Mouse (Mus musculus) kidney, adult 2 months (tissue): Measurements from ENCODE around the gene Igdcc4. TPM values are rescaled to one million over a fixed set of nuclear protein-coding genes. Genes with fewer than 3 reads are reported as not detected.

Experiments used
- DNase-seq: peaks from one replicate; pipeline ENCODE4 v3.0.0; 2021
- H3K27ac ChIP-seq: fragments of 200-500 bp; 2 replicates; pipeline ENCODE4 v1.5.1; 2012; ENCODE audit warnings: low read depth, low read length, control low read depth, inconsistent platforms; ENCODE audit not compliant: insufficient read depth
- H3K27me3 ChIP-seq: fragments of 200-500 bp; replicated peaks from 2 replicates; pipeline ENCODE4 v1.6.1; 2012; ENCODE audit warnings: mild to moderate bottlenecking, moderate library complexity, low read length, inconsistent platforms; ENCODE audit not compliant: control insufficient read depth, insufficient read depth
- H3K36me3 ChIP-seq: fragments of 200-500 bp; 2 replicates; pipeline ENCODE4 v1.6.1; 2012; ENCODE audit warnings: mild to moderate bottlenecking, moderate library complexity, low read length, inconsistent platforms; ENCODE audit not compliant: control insufficient read depth, insufficient read depth
- H3K4me1 ChIP-seq: fragments of 200-500 bp; 2 replicates; pipeline ENCODE4 v1.6.1; 2011; ENCODE audit warnings: low read length; ENCODE audit not compliant: control insufficient read depth, insufficient read depth
- H3K4me3 ChIP-seq: fragments of 200-500 bp; 2 replicates; pipeline ENCODE4 v1.5.1; 2011; ENCODE audit warnings: mild to moderate bottlenecking, low read depth, low read length, control low read depth; ENCODE audit not compliant: insufficient read depth
- CTCF ChIP-seq: fragments of 200-500 bp; conservative IDR thresholded peaks from 2 replicates; pipeline ENCODE4 v1.5.1; 2011; ENCODE audit warnings: low read depth, mild to moderate bottlenecking, control low read depth, low read length, moderate library complexity, mixed read lengths; ENCODE audit not compliant: insufficient read depth, insufficient read length
- POLR2A ChIP-seq: fragments of 200-500 bp; IDR thresholded peaks from one replicate; pipeline ENCODE4 v1.6.1; 2011; ENCODE audit warnings: low read depth, low read length, control low read depth
- WGBS: fragments of 180-500 bp; shearing (Covaris S2); methylation state at CpG from one replicate; pipeline ENCODE4 v1.1.7; 2018; 5-methylcytosine and 5-hydroxymethylcytosine counted together
- polyA plus RNA-seq: library from polyadenylated mRNA; depleted of rRNA; stranded (reverse); fragments of >200 nt; gene quantifications from 2 replicates; pipeline ENCODE4 v1.2.3, GENCODE M21; 2012

Igdcc4 gene
- polyA plus RNA-seq, 1 experiment = 0.83 TPM

GRCm38 (mm10) chr9:65115891-65116290 lies 14.6 kb downstream of the Igdcc4 start:
- TF ChIP-seq CTCF (no peak), POLR2A (no peak)
- H3K27ac ChIP-seq = no peak overlapping the region
- 91% methylated on average over 2 of the region's 2 CpGs for WGBS
- H3K4me3 ChIP-seq = no peak overlapping the region
- no peak for DNase-seq
- H3K4me1 ChIP-seq = no peaks in the 10 kb centered on the region
- H3K27me3 ChIP-seq = no peaks in the 10 kb centered on the region
- H3K36me3 ChIP-seq = no peaks in the 10 kb centered on the region

GRCm38 (mm10) chr9:65117516-65117915 lies 16.2 kb downstream of the Igdcc4 start:
- 69% methylated on average over 2 of the region's 2 CpGs for WGBS
- H3K27me3 ChIP-seq = no peaks in the 10 kb centered on the region
- H3K4me1 ChIP-seq = no peaks in the 10 kb centered on the region
- H3K27ac ChIP-seq = no peak overlapping the region
- H3K4me3 ChIP-seq = no peak overlapping the region
- TF ChIP-seq POLR2A (no peak), CTCF (no peak)
- no peak for DNase-seq
- no peaks in the 10 kb centered on the region for H3K36me3 ChIP-seq

- WGBS = 13% methylated on average over 3 of the region's 3 CpGs
- no peaks in the 10 kb centered on the region; the same call in 1 of the 2 replicates for H3K27me3 ChIP-seq
- H3K4me3 ChIP-seq = no peak overlapping the region
- no peaks in the 10 kb centered on the region for H3K4me1 ChIP-seq
- no peak overlapping the region for H3K27ac ChIP-seq
- peak; percentile 64 for DNase-seq
- no peaks in the 10 kb centered on the region for H3K36me3 ChIP-seq
- TF ChIP-seq CTCF (peak; percentile 86), POLR2A (no peak)
These were observed 19.6 kb downstream of the Igdcc4 start for GRCm38 (mm10) chr9:65120935-65121334.

GRCm38 (mm10) chr9:65122545-65122944 lies 21.3 kb downstream of the Igdcc4 start:
- Histone ChIP-seq H3K4me1 (no peaks in the 10 kb centered on the region), H3K27me3 (no peaks in the 10 kb centered on the region; the same call in 1 of the 2 replicates), H3K27ac (no peak overlapping the region), H3K36me3 (no peaks in the 10 kb centered on the region), H3K4me3 (no peak overlapping the region)
- no peak for TF ChIP-seq CTCF
- no peak for TF ChIP-seq POLR2A
- 27% methylated on average over 18 of the region's 18 CpGs for whole genome bisulfite sequencing
- no peak for DNase-seq

- DNase-seq = peak; percentile 43
- peak overlapping the region; percentile 21; the same call in 1 of the 2 replicates for H3K4me3 ChIP-seq
- H3K27ac ChIP-seq = no peak overlapping the region
- 6% methylated on average over 48 of the region's 48 CpGs for WGBS
- H3K36me3 ChIP-seq = no peaks in the 10 kb centered on the region
- H3K4me1 ChIP-seq = no peaks in the 10 kb centered on the region
- H3K27me3 ChIP-seq = no peaks in the 10 kb centered on the region; the same call in 1 of the 2 replicates
- no peak; the same call in 1 of the 2 replicates for TF ChIP-seq CTCF
- TF ChIP-seq POLR2A = no peak
These were observed 22.4 kb downstream of the Igdcc4 start for GRCm38 (mm10) chr9:65123552-65124168.

GRCm38 (mm10) chr9:65128123-65128815 lies 27.0 kb downstream of the Igdcc4 start:
- Histone ChIP-seq H3K4me3 (no peak overlapping the region), H3K27me3 (no peaks in the 10 kb centered on the region; the same call in 1 of the 2 replicates), H3K27ac (no peak overlapping the region), H3K4me1 (no peaks in the 10 kb centered on the region), H3K36me3 (no peaks in the 10 kb centered on the region)
- TF ChIP-seq POLR2A (no peak), CTCF (no peak; the same call in 1 of the 2 replicates)
- 21% methylated on average over 25 of the region's 25 CpGs for WGBS
- peak; percentile 30 for DNase-seq

- no peaks in the 10 kb centered on the region for H3K36me3 ChIP-seq
- no peak overlapping the region for H3K4me3 ChIP-seq
- H3K4me1 ChIP-seq = no peaks in the 10 kb centered on the region
- TF ChIP-seq POLR2A (no peak), CTCF (no peak)
- 74% methylated on average over 5 of the region's 5 CpGs for WGBS
- no peaks in the 10 kb centered on the region for H3K27me3 ChIP-seq
- H3K27ac ChIP-seq = no peak overlapping the region
- no peak for DNase-seq
These were observed 30.4 kb downstream of the Igdcc4 start for GRCm38 (mm10) chr9:65131717-65132116.
